Mouse (Mus musculus) limb, embryonic 14.5 days (tissue): Measurements from ENCODE around the gene Pkhd1. TPM values are rescaled to one million over a fixed set of nuclear protein-coding genes. Genes with fewer than 3 reads are reported as not detected.

Experiments used
- ATAC-seq: fragments of 200-750 bp; cut with Nextera tagmentation; 2 replicates; pipeline ENCODE4 v1.8.0; 2017; ENCODE audit warnings: low read depth, moderate number of reproducible peaks, moderate TSS enrichment; ENCODE audit not compliant: low FRiP score
- DNase-seq: peaks from one replicate; pipeline ENCODE4 v3.0.0-alpha.2; 2015; ENCODE audit warnings: low spot score
- H3K27ac ChIP-seq: fragments of 300-500 bp; sonication (generic); replicated peaks from 2 replicates; pipeline ENCODE4 v1.5.1; 2014; ENCODE audit warnings: low read depth, mild to moderate bottlenecking, low read length, moderate library complexity, mixed read lengths
- H3K27me3 ChIP-seq: fragments of 300-500 bp; sonication (generic); 2 replicates; pipeline ENCODE4 v1.6.1; 2014; ENCODE audit warnings: low read length, mixed read lengths; ENCODE audit not compliant: control insufficient read depth, insufficient read depth
- H3K36me3 ChIP-seq: fragments of 300-500 bp; sonication (generic); 2 replicates; pipeline ENCODE4 v1.6.1; 2014; ENCODE audit warnings: mild to moderate bottlenecking, low read length, moderate library complexity, mixed read lengths; ENCODE audit not compliant: control insufficient read depth, insufficient read depth
- H3K4me1 ChIP-seq: fragments of 300-500 bp; sonication (generic); 2 replicates; pipeline ENCODE4 v1.6.1; 2014; ENCODE audit warnings: antibody characterized with exemption, low read length, mixed read lengths; ENCODE audit not compliant: control insufficient read depth, insufficient read depth
- H3K4me2 ChIP-seq: fragments of 300-500 bp; sonication (generic); replicated peaks from 2 replicates; pipeline ENCODE4 v1.6.1; 2014; ENCODE audit warnings: low read depth, mild to moderate bottlenecking, low read length, moderate library complexity; ENCODE audit not compliant: severe bottlenecking
- H3K4me3 ChIP-seq: fragments of 300-500 bp; sonication (generic); replicated peaks from 2 replicates; pipeline ENCODE4 v1.5.1; 2014; ENCODE audit warnings: low read length
- H3K9ac ChIP-seq: fragments of 300-500 bp; sonication (generic); 2 replicates; pipeline ENCODE4 v1.6.1; 2014; ENCODE audit warnings: mild to moderate bottlenecking, low read depth, low read length, moderate library complexity; ENCODE audit not compliant: severe bottlenecking
- H3K9me3 ChIP-seq: fragments of 300-500 bp; sonication (generic); 2 replicates; pipeline ENCODE4 v1.6.1; 2016; ENCODE audit warnings: low read length; ENCODE audit not compliant: control insufficient read depth
- POLR2A ChIP-seq: fragments of 200-500 bp; IDR thresholded peaks from 2 replicates; pipeline ENCODE4 v1.8.0; 2012; ENCODE audit warnings: inconsistent platforms, mild to moderate bottlenecking, moderate library complexity, borderline replicate concordance; ENCODE audit not compliant: insufficient read depth, insufficient read length; ENCODE audit errors: extremely low read depth
- WGBS: fragments of 180-500 bp; shearing (Covaris S2); extraction: QIAGEN DNeasy Blood & Tissue Kit; methylation state at CpG from one replicate; pipeline ENCODE4 v1.1.7; 2014; 5-methylcytosine and 5-hydroxymethylcytosine counted together
- polyA plus RNA-seq, 2 experiments: library from polyadenylated mRNA; depleted of rRNA in 1 of 2; stranded (reverse) in 1 of 2; unstranded in 1 of 2; fragments of >200 nt; fragmentation: Nextera tagmentation in 1 of 2; extraction: Ambion mirVana in 1 of 2; gene quantifications; 2 replicates each; pipeline versions ENCODE4 v1.2.1 to v1.2.3; 2012 to 2014

The Pkhd1 gene
- polyA plus RNA-seq, 2 experiments = 0.25 to 0.32 TPM

DNA sequence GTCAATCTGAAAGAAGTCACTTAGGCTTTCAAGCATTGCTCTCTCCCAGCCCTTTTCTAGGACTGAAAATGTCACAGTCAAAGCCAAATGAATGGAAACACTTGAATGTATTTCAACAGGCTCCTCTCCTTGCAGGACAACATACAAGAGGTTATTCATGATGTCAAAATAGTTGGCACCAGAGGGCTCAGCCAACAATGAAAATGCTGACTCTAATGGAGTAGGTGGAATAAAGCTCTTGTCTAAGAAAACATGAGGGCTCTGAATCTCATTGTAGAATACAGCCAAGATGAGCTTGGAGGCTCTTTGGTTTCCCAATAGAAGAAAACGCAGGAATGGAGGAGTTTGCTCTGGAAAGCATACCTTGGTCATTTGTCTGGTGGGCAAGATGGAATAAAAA, 500.5 kb downstream of the Pkhd1 start:
- H3K9me3 ChIP-seq = no peaks in the 10 kb centered on the region
- ATAC-seq (no peak), DNase-seq (no peak)
- no peak for TF ChIP-seq POLR2A
- no peaks in the 10 kb centered on the region for H3K36me3 ChIP-seq
- H3K4me2 ChIP-seq = no peak overlapping the region
- H3K4me1 ChIP-seq = no peaks in the 10 kb centered on the region
- no peak overlapping the region for H3K9ac ChIP-seq
- H3K27ac ChIP-seq = no peak overlapping the region
- no peaks in the 10 kb centered on the region for H3K27me3 ChIP-seq
- H3K4me3 ChIP-seq = no peak overlapping the region
- WGBS = 87% methylated on average over 1 of the region's 1 CpGs

DNA sequence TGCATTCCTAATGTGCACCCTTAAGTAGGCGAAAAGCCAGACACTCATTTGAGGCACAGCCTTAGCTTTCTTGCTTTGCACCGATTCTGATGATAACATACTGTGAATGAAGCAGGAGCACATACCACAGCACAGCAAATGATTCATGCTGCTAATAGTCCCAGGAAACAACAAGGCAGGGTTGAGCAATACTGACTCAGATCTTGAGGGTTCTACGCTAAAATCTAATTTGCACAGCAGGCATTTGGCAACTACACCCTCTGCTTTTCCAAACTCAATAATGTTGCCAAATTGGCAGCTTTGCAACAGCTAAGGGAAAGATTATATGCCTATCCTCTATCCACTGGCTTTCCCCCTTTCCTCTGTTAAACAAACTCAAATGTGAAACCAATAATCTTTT, 548.1 kb downstream of the Pkhd1 start:
- Histone ChIP-seq H3K27ac (no peak overlapping the region), H3K27me3 (no peaks in the 10 kb centered on the region), H3K9ac (no peak overlapping the region), H3K36me3 (no peaks in the 10 kb centered on the region), H3K9me3 (no peaks in the 10 kb centered on the region), H3K4me3 (no peak overlapping the region), H3K4me1 (no peaks in the 10 kb centered on the region), H3K4me2 (no peak overlapping the region)
- ATAC-seq = no peak
- peak; percentile 10 for DNase-seq
- WGBS = 73% methylated on average over 3 of the region's 3 CpGs
- TF ChIP-seq POLR2A = no peak

DNA sequence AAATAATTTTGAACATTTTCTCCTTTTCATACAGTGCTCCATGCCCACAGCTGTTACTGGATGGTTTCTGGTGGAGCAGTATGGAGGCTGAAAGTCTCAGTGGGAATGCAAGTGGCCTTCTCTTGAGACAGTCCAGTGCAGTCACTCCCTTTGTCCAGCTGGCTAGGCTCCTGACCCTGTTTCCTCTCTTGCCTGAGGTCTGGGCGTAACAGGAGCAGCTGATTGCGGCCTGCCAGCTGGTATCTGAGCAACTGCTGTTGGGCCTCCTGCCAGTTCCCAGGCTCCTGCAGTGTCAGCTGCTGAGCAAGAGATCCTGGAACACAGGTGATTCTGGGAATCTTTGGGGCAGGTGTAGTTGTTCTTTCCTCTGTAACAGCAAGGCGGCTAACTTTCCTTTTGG, 559.6 kb downstream of the Pkhd1 start:
- DNase-seq = peak; percentile 32
- 53% methylated on average over 3 of the region's 3 CpGs for WGBS

DNA sequence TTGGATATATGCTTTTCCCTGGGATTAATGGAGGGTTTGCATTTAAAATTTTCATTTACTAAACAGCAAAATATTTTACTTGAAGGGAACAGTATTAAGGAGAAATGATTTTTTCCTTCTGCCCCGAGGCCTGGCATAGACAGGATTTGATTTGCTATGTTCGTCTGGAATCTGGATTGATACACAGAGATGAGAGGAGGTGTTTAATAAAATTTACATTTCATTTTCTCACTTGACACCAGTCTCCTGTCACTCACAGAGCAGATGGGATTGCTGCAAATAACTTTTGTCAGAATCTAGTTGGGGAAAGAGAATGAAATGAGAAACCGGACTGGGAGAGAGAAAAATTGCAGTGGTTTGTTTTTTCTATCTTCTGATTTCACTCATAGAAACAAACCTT, 578.5 kb downstream of the Pkhd1 start:
- no peak overlapping the region for H3K4me3 ChIP-seq
- no peaks in the 10 kb centered on the region for H3K9me3 ChIP-seq
- H3K9ac ChIP-seq = no peak overlapping the region
- TF ChIP-seq POLR2A = no peak
- H3K4me1 ChIP-seq = no peaks in the 10 kb centered on the region
- no peak overlapping the region for H3K27ac ChIP-seq
- DNase-seq (no peak), ATAC-seq (no peak)
- H3K36me3 ChIP-seq = no peaks in the 10 kb centered on the region
- H3K27me3 ChIP-seq = no peaks in the 10 kb centered on the region
- 77% methylated on average over 3 of the region's 3 CpGs for WGBS
- H3K4me2 ChIP-seq = no peak overlapping the region

More for the DNA sequence above, 559.6 kb downstream of the Pkhd1 start:
- Histone ChIP-seq H3K4me2 (no peak overlapping the region), H3K9me3 (no peaks in the 10 kb centered on the region), H3K9ac (no peak overlapping the region), H3K36me3 (no peaks in the 10 kb centered on the region), H3K4me3 (no peak overlapping the region), H3K27ac (no peak overlapping the region), H3K4me1 (no peaks in the 10 kb centered on the region), H3K27me3 (no peaks in the 10 kb centered on the region)
- no peak for TF ChIP-seq POLR2A
- ATAC-seq = peak; percentile 65

DNA sequence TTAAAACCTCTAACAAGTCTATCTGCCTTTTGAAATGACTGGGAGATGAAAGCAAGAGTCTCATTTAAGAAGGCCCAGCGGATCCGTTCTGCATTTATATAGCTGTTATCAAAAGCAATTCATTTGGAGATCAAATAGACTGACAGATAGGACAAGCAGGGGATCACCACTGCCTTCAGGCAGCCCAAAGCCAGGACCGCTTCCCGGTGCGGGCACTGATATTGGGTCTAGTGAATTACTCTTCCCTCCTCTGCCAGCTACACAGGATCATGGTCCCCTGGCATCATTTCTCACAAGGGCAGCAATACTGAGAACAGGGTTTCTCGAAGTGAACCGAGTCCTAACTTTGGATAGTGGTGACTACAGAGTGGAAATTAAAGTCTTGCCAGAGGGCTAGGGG, 582.6 kb downstream of the Pkhd1 start:
- Histone ChIP-seq H3K4me1 (no peaks in the 10 kb centered on the region), H3K9ac (no peak overlapping the region), H3K4me2 (no peak overlapping the region), H3K27ac (no peak overlapping the region), H3K9me3 (no peaks in the 10 kb centered on the region), H3K27me3 (no peaks in the 10 kb centered on the region), H3K36me3 (no peaks in the 10 kb centered on the region), H3K4me3 (no peak overlapping the region)
- DNase-seq (no peak), ATAC-seq (no peak)
- WGBS = 88% methylated on average over 7 of the region's 7 CpGs
- TF ChIP-seq POLR2A = no peak
